Mouse (Mus musculus): ENCODE data around the gene Msh4. TPM values are rescaled to one million over a fixed set of nuclear protein-coding genes. Genes with fewer than 3 reads are reported as not detected.

The Msh4 gene
- polyA plus RNA-seq, 1 experiment from 2014 or later, result 0.12 TPM

- no peak overlapping the region for H3K9ac ChIP-seq (ENCODE audit: low read length)
- no peak for ATAC-seq (ENCODE audit: insufficient number of reproducible peaks, insufficient read depth, low FRiP score, low read depth)
- H3K9me3 ChIP-seq (ENCODE audit: control insufficient read depth, low read length), result no peaks in the 10 kb centered on the region
- no peak overlapping the region for H3K27ac ChIP-seq (replicated peaks in 1 of 2; ENCODE audit: control insufficient read depth in 1 of 2, insufficient read depth in 1 of 2, low read depth in 2 of 2, low read length in 2 of 2)
- H3K27me3 ChIP-seq (ENCODE audit: control insufficient read depth, insufficient read depth, low read length), result no peaks in the 10 kb centered on the region
- 75% methylated on average over 9 of the region's 9 CpGs for WGBS
- H3K36me3 ChIP-seq (ENCODE audit: control insufficient read depth, insufficient read depth, low read length), result peaks cover 61% of the 10 kb centered on the region
- no peak overlapping the region for H3K4me2 ChIP-seq (ENCODE audit: low read length)
- peaks cover 9 to 27% of the 10 kb centered on the region in 2 experiments for H3K4me1 ChIP-seq (ENCODE audit: control insufficient read depth in 2 of 2, insufficient read depth in 2 of 2, low read length in 2 of 2)
- no peak overlapping the region for H3K4me3 ChIP-seq (ENCODE audit: control insufficient read depth in 1 of 2, insufficient read depth in 1 of 2, low read depth in 1 of 2, low read length in 2 of 2)
Observed at GRCm38 (mm10) chr3:153940486-153940885, 34.5 kb upstream of the Msh4 start.

- no peaks in the 10 kb centered on the region for H3K27me3 ChIP-seq (ENCODE audit: control insufficient read depth, insufficient read depth, low read length)
- no peak overlapping the region for H3K4me3 ChIP-seq (ENCODE audit: control insufficient read depth in 1 of 2, insufficient read depth in 1 of 2, low read depth in 1 of 2, low read length in 2 of 2)
- 50% methylated on average over 8 of the region's 8 CpGs for WGBS
- H3K9ac ChIP-seq (ENCODE audit: low read length), result no peak overlapping the region
- H3K4me2 ChIP-seq (ENCODE audit: low read length), result no peak overlapping the region
- no peaks in the 10 kb centered on the region for H3K9me3 ChIP-seq (ENCODE audit: control insufficient read depth, low read length)
- peaks cover 13 to 30% of the 10 kb centered on the region in 2 experiments for H3K4me1 ChIP-seq (ENCODE audit: control insufficient read depth in 2 of 2, insufficient read depth in 2 of 2, low read length in 2 of 2)
- no peak for ATAC-seq (ENCODE audit: insufficient number of reproducible peaks, insufficient read depth, low FRiP score, low read depth)
- no peak overlapping the region for H3K27ac ChIP-seq (replicated peaks in 1 of 2; ENCODE audit: control insufficient read depth in 1 of 2, insufficient read depth in 1 of 2, low read depth in 2 of 2, low read length in 2 of 2)
- H3K36me3 ChIP-seq (ENCODE audit: control insufficient read depth, insufficient read depth, low read length), result peaks cover 66% of the 10 kb centered on the region
Observed at GRCm38 (mm10) chr3:153940021-153940420, 34.1 kb upstream of the Msh4 start.

DNA sequence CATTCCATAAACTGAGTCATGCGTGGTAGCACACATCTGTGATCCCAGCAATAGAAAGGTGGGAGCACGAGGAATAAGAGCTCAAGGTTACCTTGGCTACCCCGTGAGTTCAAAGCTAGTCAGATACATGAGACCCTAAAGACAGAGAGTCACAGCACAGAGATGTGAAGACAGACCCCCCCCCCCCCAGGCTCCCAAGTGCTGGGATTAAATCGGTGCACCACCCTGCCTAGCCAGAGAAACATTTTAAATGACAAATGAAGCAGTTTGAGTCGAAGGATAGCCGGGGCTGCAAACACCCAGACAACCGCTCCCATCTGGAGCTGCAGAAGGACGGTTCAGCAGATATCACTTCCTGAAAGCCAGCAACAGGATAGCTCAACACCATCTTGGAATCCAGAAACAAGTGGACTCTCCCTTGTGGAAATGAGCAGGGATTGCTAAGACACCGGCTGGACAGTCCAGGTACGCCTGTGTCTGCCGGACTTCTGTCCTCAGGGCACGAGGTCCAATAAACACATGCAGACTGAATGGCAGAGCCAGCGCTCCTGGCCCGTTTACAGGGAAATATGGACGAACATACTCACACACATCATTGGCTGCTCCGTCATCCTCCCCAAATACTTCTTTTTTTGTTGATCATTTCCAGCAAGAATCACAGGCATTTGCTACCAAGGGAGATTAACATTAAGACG lies 31.3 kb upstream of the Msh4 start:
- no peak overlapping the region for H3K4me3 ChIP-seq (ENCODE audit: control insufficient read depth in 1 of 2, insufficient read depth in 1 of 2, low read depth in 1 of 2, low read length in 2 of 2)
- H3K9me3 ChIP-seq (ENCODE audit: control insufficient read depth, low read length), result no peaks in the 10 kb centered on the region
- 87% methylated on average over 17 of the region's 17 CpGs for WGBS
- H3K27ac ChIP-seq (replicated peaks in 1 of 2; ENCODE audit: control insufficient read depth in 1 of 2, insufficient read depth in 1 of 2, low read depth in 2 of 2, low read length in 2 of 2), result peak overlapping the region; percentile 14; a peak in 2 of 4 replicates
- H3K9ac ChIP-seq (ENCODE audit: low read length), result no peak overlapping the region
- peaks cover 94% of the 10 kb centered on the region for H3K36me3 ChIP-seq (ENCODE audit: control insufficient read depth, insufficient read depth, low read length)
- ATAC-seq (ENCODE audit: insufficient number of reproducible peaks, insufficient read depth, low FRiP score, low read depth), result no peak
- peaks cover 11 to 21% of the 10 kb centered on the region in 2 experiments for H3K4me1 ChIP-seq (ENCODE audit: control insufficient read depth in 2 of 2, insufficient read depth in 2 of 2, low read length in 2 of 2)
- no peak overlapping the region for H3K4me2 ChIP-seq (ENCODE audit: low read length)
- H3K27me3 ChIP-seq (ENCODE audit: control insufficient read depth, insufficient read depth, low read length), result no peaks in the 10 kb centered on the region

- peak overlapping the region; percentile 97 to 99 for H3K27ac ChIP-seq (replicated peaks in 1 of 2; ENCODE audit: control insufficient read depth in 1 of 2, insufficient read depth in 1 of 2, low read depth in 2 of 2, low read length in 2 of 2)
- 21% methylated on average over 9 of the region's 9 CpGs for WGBS
Observed at GRCm38 (mm10) chr3:153935878-153936277, 29.9 kb upstream of the Msh4 start.

GRCm38 (mm10) chr3:153932461-153932860 lies 26.5 kb upstream of the Msh4 start:
- no peak overlapping the region for H3K4me2 ChIP-seq (ENCODE audit: low read length)
- peaks cover 9 to 11% of the 10 kb centered on the region in 2 experiments for H3K4me1 ChIP-seq (ENCODE audit: control insufficient read depth in 2 of 2, insufficient read depth in 2 of 2, low read length in 2 of 2)
- H3K36me3 ChIP-seq (ENCODE audit: control insufficient read depth, insufficient read depth, low read length), result peaks cover 93% of the 10 kb centered on the region
- no peak overlapping the region for H3K9ac ChIP-seq (ENCODE audit: low read length)
- H3K9me3 ChIP-seq (ENCODE audit: control insufficient read depth, low read length), result no peaks in the 10 kb centered on the region
- no peak for ATAC-seq (ENCODE audit: insufficient number of reproducible peaks, insufficient read depth, low FRiP score, low read depth)
- no peak overlapping the region for H3K27ac ChIP-seq (replicated peaks in 1 of 2; ENCODE audit: control insufficient read depth in 1 of 2, insufficient read depth in 1 of 2, low read depth in 2 of 2, low read length in 2 of 2)
- WGBS, result 75% methylated on average over 5 of the region's 5 CpGs
- no peaks in the 10 kb centered on the region for H3K27me3 ChIP-seq (ENCODE audit: control insufficient read depth, insufficient read depth, low read length)
- H3K4me3 ChIP-seq (ENCODE audit: control insufficient read depth in 1 of 2, insufficient read depth in 1 of 2, low read depth in 1 of 2, low read length in 2 of 2), result no peak overlapping the region

More at GRCm38 (mm10) chr3:153935878-153936277, 29.9 kb upstream of the Msh4 start:
- no peaks in the 10 kb centered on the region for H3K27me3 ChIP-seq (ENCODE audit: control insufficient read depth, insufficient read depth, low read length)
- no peak overlapping the region for H3K4me3 ChIP-seq (ENCODE audit: control insufficient read depth in 1 of 2, insufficient read depth in 1 of 2, low read depth in 1 of 2, low read length in 2 of 2)
- peak; percentile 87 for ATAC-seq (ENCODE audit: insufficient number of reproducible peaks, insufficient read depth, low FRiP score, low read depth)
- no peaks in the 10 kb centered on the region for H3K9me3 ChIP-seq (ENCODE audit: control insufficient read depth, low read length)
- H3K36me3 ChIP-seq (ENCODE audit: control insufficient read depth, insufficient read depth, low read length), result peaks cover 96% of the 10 kb centered on the region
- H3K4me1 ChIP-seq (ENCODE audit: control insufficient read depth in 2 of 2, insufficient read depth in 2 of 2, low read length in 2 of 2), result peaks cover 11 to 16% of the 10 kb centered on the region in 2 experiments
- peak overlapping the region; percentile 49; the same call in 1 of the 2 replicates for H3K9ac ChIP-seq (ENCODE audit: low read length)
- H3K4me2 ChIP-seq (ENCODE audit: low read length), result peak overlapping the region; percentile 31; the same call in 1 of the 2 replicates

GRCm38 (mm10) chr3:153929526-153929925 lies 23.6 kb upstream of the Msh4 start:
- H3K4me3 ChIP-seq (ENCODE audit: control insufficient read depth in 1 of 2, insufficient read depth in 1 of 2, low read depth in 1 of 2, low read length in 2 of 2), result no peak overlapping the region
- peaks cover 95% of the 10 kb centered on the region for H3K36me3 ChIP-seq (ENCODE audit: control insufficient read depth, insufficient read depth, low read length)
- no peaks in the 10 kb centered on the region for H3K27me3 ChIP-seq (ENCODE audit: control insufficient read depth, insufficient read depth, low read length)
- H3K4me2 ChIP-seq (ENCODE audit: low read length), result no peak overlapping the region
- no peaks in the 10 kb centered on the region for H3K9me3 ChIP-seq (ENCODE audit: control insufficient read depth, low read length)
- WGBS, result 85% methylated on average over 11 of the region's 11 CpGs
- no peak for ATAC-seq (ENCODE audit: insufficient number of reproducible peaks, insufficient read depth, low FRiP score, low read depth)
- H3K27ac ChIP-seq (replicated peaks in 1 of 2; ENCODE audit: control insufficient read depth in 1 of 2, insufficient read depth in 1 of 2, low read depth in 2 of 2, low read length in 2 of 2), result no peak overlapping the region
- no peaks in the 10 kb centered on the region for H3K4me1 ChIP-seq (ENCODE audit: control insufficient read depth in 2 of 2, insufficient read depth in 2 of 2, low read length in 2 of 2)
- H3K9ac ChIP-seq (ENCODE audit: low read length), result no peak overlapping the region

DNA sequence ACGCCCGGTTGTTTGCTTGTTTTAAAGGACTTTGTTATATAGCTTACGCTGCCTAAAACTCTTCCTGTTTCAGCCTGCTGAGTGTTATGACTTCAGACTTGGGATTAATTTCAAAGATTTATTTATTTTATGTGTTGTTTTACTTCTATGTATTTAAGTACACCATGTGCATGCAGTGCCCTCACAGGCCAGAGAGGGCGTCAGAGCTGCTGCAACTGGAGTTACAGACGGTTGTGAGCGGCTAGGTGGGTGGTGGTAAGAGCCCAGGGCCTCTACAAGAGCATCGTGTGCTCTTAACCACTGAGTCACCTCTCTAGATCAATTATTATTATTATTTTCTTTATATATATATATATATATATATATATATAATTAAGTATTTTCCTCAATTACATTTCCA lies 20.4 kb upstream of the Msh4 start:
- Histone ChIP-seq H3K9ac (ENCODE audit: low read length) (no peak overlapping the region), H3K36me3 (ENCODE audit: control insufficient read depth, insufficient read depth, low read length) (peaks cover 91% of the 10 kb centered on the region), H3K27me3 (ENCODE audit: control insufficient read depth, insufficient read depth, low read length) (no peaks in the 10 kb centered on the region), H3K4me3 (ENCODE audit: control insufficient read depth in 1 of 2, insufficient read depth in 1 of 2, low read depth in 1 of 2, low read length in 2 of 2) (no peak overlapping the region), H3K9me3 (ENCODE audit: control insufficient read depth, low read length) (no peaks in the 10 kb centered on the region), H3K27ac (replicated peaks in 1 of 2; ENCODE audit: control insufficient read depth in 1 of 2, insufficient read depth in 1 of 2, low read depth in 2 of 2, low read length in 2 of 2) (no peak overlapping the region), H3K4me2 (ENCODE audit: low read length) (no peak overlapping the region), H3K4me1 (ENCODE audit: control insufficient read depth in 2 of 2, insufficient read depth in 2 of 2, low read length in 2 of 2) (no peaks in the 10 kb centered on the region)
- 89% methylated on average over 7 of the region's 7 CpGs for WGBS
- no peak for ATAC-seq (ENCODE audit: insufficient number of reproducible peaks, insufficient read depth, low FRiP score, low read depth)
